Mouse (Mus musculus) testis, adult 2 months (tissue): ENCODE measurements around the gene Megf6.

ENCODE experiments used
- CTCF ChIP-seq: fragments of 200-500 bp; IDR thresholded peaks from 2 replicates; pipeline ENCODE4 v1.5.1; 2012; ENCODE audit warnings: low read depth, mild to moderate bottlenecking, inconsistent platforms, low read length, moderate library complexity; ENCODE audit not compliant: control insufficient read depth, insufficient read depth, insufficient replicate concordance
- POLR2A ChIP-seq: fragments of 200-500 bp; IDR thresholded peaks from 2 replicates; pipeline ENCODE4 v1.6.1; 2012; ENCODE audit warnings: low read depth, mild to moderate bottlenecking, inconsistent platforms, low read length, moderate library complexity; ENCODE audit not compliant: control insufficient read depth

GRCm38 (mm10) chr4:154122374-154122773 lies 48.2 kb upstream of the Megf6 start:
- TF ChIP-seq CTCF (no peak), POLR2A (no peak)
